ENCODE assay signal across 11 mouse cellular contexts in the genomic region with DNA sequence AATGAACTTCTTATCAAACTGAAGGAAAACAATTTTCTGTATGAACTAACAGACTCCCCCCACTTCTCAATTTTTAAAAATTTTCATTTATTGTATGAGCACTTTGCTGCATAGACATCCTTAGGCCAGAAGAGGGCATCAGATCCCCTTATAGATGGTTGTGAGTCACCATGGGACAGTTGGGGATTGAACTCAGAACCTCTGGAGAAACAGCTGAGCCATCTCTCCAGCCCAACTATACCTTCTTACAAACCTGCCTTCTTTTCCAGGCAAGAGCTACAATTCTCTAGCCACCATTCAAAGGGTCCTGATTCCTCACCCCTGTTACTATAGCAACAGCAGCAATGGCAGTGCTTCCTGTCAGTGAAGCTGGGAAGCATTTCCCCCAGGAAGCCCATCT. TPM values are rescaled to one million over a fixed set of nuclear protein-coding genes. Genes with fewer than 3 reads are reported as not detected.
DNase-seq lines count a peak whose midpoint lies in the region; ATAC-seq and TF ChIP-seq lines count a peak whose summit lies in the region.
"Had no signal": no experiment of that assay in that cellular context is flagged by ENCODE, and none has a peak within 500 bp of the region (broad histone marks: within the 10 kb centered on the region; RNA-seq: fewer than 3 reads in every experiment).

No protein-coding gene starts in this region.

- no peak overlapping the region for H3K4me3 ChIP-seq in kidney, postnatal 0 days (replicated peaks; ENCODE audit: low read depth, low read length)
- H3K4me3 ChIP-seq in kidney, embryonic 14.5 days (ENCODE audit: low read length): no peak overlapping the region
- no peak overlapping the region for H3K4me3 ChIP-seq in lung, adult 2 months (replicated peaks; ENCODE audit: extremely low read depth, low read depth, low read length)

- H3K36me3 ChIP-seq in kidney, postnatal 0 days (ENCODE audit: insufficient read depth, low read length): peaks cover 23% of the 10 kb centered on the region; the same call in 1 of the 2 replicates
- peaks cover 47% of the 10 kb centered on the region for H3K36me3 ChIP-seq in kidney, embryonic 14.5 days (ENCODE audit: control insufficient read depth, insufficient read depth, low read length)

- DNase-seq in embryo, embryonic 10 days (ENCODE audit: low spot score): peak; percentile 49
- DNase-seq in embryo, embryonic 9.5 days (ENCODE audit: extremely low spot score): no peak
- DNase-seq in kidney, postnatal 0 days (ENCODE audit: low spot score): peak; percentile 38
- DNase-seq in B cell, adult 2 months: peak; percentile 16 to 17
- no peak for DNase-seq in right cerebral cortex, postnatal 10 days (ENCODE audit: low spot score in 2 of 2)
- no peak for DNase-seq in lung, adult 2 months
- DNase-seq: adrenal gland, postnatal 25 days; cerebellum, postnatal 36 days; lung, postnatal 14 days had no signal

- peaks cover 4% of the 10 kb centered on the region; the same call in 1 of the 2 replicates for H3K4me1 ChIP-seq in kidney, postnatal 0 days (replicated peaks; ENCODE audit: insufficient read depth, low read length)
- H3K4me1 ChIP-seq in kidney, embryonic 14.5 days (ENCODE audit: control insufficient read depth, insufficient read depth, low read length): peaks cover 6% of the 10 kb centered on the region; the same call in 1 of the 2 replicates
- H3K4me1 ChIP-seq in lung, adult 2 months (ENCODE audit: control insufficient read depth, insufficient read depth, low read length): peaks cover 6% of the 10 kb centered on the region

- H3K9me3 ChIP-seq in kidney, postnatal 0 days (replicated peaks; ENCODE audit: low read length): no peaks in the 10 kb centered on the region
- H3K9me3 ChIP-seq in kidney, embryonic 14.5 days (ENCODE audit: control insufficient read depth, low read length): no peaks in the 10 kb centered on the region

- H3K4me2 ChIP-seq in kidney, postnatal 0 days (ENCODE audit: low read length): no peak overlapping the region
- H3K4me2 ChIP-seq in kidney, embryonic 14.5 days (replicated peaks; ENCODE audit: low read depth, low read length): no peak overlapping the region

- ATAC-seq in kidney, postnatal 0 days (replicated peaks; ENCODE audit: low FRiP score, low read depth): no peak
- ATAC-seq in kidney, embryonic 14.5 days (ENCODE audit: low FRiP score, low TSS enrichment): no peak
- ATAC-seq in granulocyte monocyte progenitor cell, adult 5-6 weeks (replicated peaks; ENCODE audit: poor library complexity, severe bottlenecking): peak; percentile 29; the same call in 1 of the 2 replicates

- TF ChIP-seq CTCF in kidney, postnatal 0 days (IDR thresholded peaks at IDR 0.05; ENCODE audit: low read depth): peak; percentile 68
- no peak for TF ChIP-seq CTCF in lung, adult 2 months (IDR thresholded peaks at IDR 0.05; ENCODE audit: insufficient read depth, low read length)

- H3K27ac ChIP-seq in kidney, postnatal 0 days: no peak overlapping the region
- H3K27ac ChIP-seq in kidney, embryonic 14.5 days (ENCODE audit: low read depth, low read length): no peak overlapping the region

- no peak for TF ChIP-seq POLR2A in lung, adult 2 months (IDR thresholded peaks at IDR 0.05; ENCODE audit: borderline replicate concordance, extremely low read depth, low read depth, low read length)

- H3K9ac ChIP-seq in kidney, postnatal 0 days (ENCODE audit: low read depth, low read length): no peak overlapping the region
- no peak overlapping the region for H3K9ac ChIP-seq in kidney, embryonic 14.5 days (ENCODE audit: low read depth, low read length)

- no peaks in the 10 kb centered on the region for H3K27me3 ChIP-seq in kidney, postnatal 0 days (ENCODE audit: insufficient read depth, low read length)
- no peaks in the 10 kb centered on the region for H3K27me3 ChIP-seq in kidney, embryonic 14.5 days (ENCODE audit: control insufficient read depth, insufficient read depth, low read length)

RNA-seq across cellular contexts. Expression of gene Nudt4, which starts 12.2 kb away (rescaled TPM):
- 215 and 232 TPM in 2 replicates for polyA plus RNA-seq in kidney, postnatal 0 days (2015; fragmentation: Nextera tagmentation; extraction: Ambion mirVana)
- 97.8 and 143 TPM in 2 replicates for polyA plus RNA-seq in kidney, embryonic 14.5 days (2014; fragmentation: Nextera tagmentation; extraction: Ambion mirVana)
- total RNA-seq in granulocyte monocyte progenitor cell, adult 5-6 weeks (2014; fragmentation: Nextera tagmentation): 29.7 and 51.7 TPM in 2 replicates
- total RNA-seq in granulocyte monocyte progenitor cell, adult 5-6 weeks (2017): 50.5 and 52.8 TPM in 2 replicates
- 18.7 and 22.5 TPM in 2 replicates for polyA plus RNA-seq in lung, adult 2 months (2012; rRNA removed)

RNA-seq across cellular contexts. Expression of gene Ube2n, which starts 36.8 kb away (rescaled TPM):
- 277 and 296 TPM in 2 replicates for polyA plus RNA-seq in kidney, postnatal 0 days (2015; fragmentation: Nextera tagmentation; extraction: Ambion mirVana)
- 403 and 409 TPM in 2 replicates for polyA plus RNA-seq in kidney, embryonic 14.5 days (2014; fragmentation: Nextera tagmentation; extraction: Ambion mirVana)
- total RNA-seq in granulocyte monocyte progenitor cell, adult 5-6 weeks (2014; fragmentation: Nextera tagmentation): 256 and 281 TPM in 2 replicates
- total RNA-seq in granulocyte monocyte progenitor cell, adult 5-6 weeks (2017): 117 and 134 TPM in 2 replicates
- polyA plus RNA-seq in lung, adult 2 months (2012; rRNA removed): 25.5 and 41.1 TPM in 2 replicates

RNA-seq across cellular contexts. Expression of gene Mrpl42, which starts 50.0 kb away (rescaled TPM):
- 427 and 432 TPM in 2 replicates for polyA plus RNA-seq in kidney, postnatal 0 days (2015; fragmentation: Nextera tagmentation; extraction: Ambion mirVana)
- 334 and 466 TPM in 2 replicates for polyA plus RNA-seq in kidney, embryonic 14.5 days (2014; fragmentation: Nextera tagmentation; extraction: Ambion mirVana)
- total RNA-seq in granulocyte monocyte progenitor cell, adult 5-6 weeks (2014; fragmentation: Nextera tagmentation): 228 and 294 TPM in 2 replicates
- 220 and 253 TPM in 2 replicates for total RNA-seq in granulocyte monocyte progenitor cell, adult 5-6 weeks (2017)
- polyA plus RNA-seq in lung, adult 2 months (2012; rRNA removed): 39.3 and 80.6 TPM in 2 replicates

Comparison
In these comparisons a context has a peak if more than half of its experiments do, and no peak if none do; other contexts are left out.
1. DNase-seq: peak in embryo, embryonic 10 days (single experiment), kidney, postnatal 0 days (single experiment) and B cell, adult 2 months (2 of 2); none in embryo, embryonic 9.5 days (single experiment), right cerebral cortex, postnatal 10 days (0 of 2) and lung, adult 2 months (single experiment).